Comparison of ENCODE assay signal across 24 mouse cellular contexts in genomic region chr15:85141290-85141689, GRCm38 (mm10). TPM values are rescaled to one million over a fixed set of nuclear protein-coding genes. Genes with fewer than 3 reads are reported as not detected.
DNase-seq lines count a peak whose midpoint lies in the region; ATAC-seq and TF ChIP-seq lines count a peak whose summit lies in the region.
"Had no signal": no experiment of that assay in that cellular context is flagged by ENCODE, and none has a peak within 500 bp of the region (broad histone marks: within the 10 kb centered on the region; RNA-seq: fewer than 3 reads in every experiment).

No protein-coding gene starts in this region.

- H3K9ac ChIP-seq in intestine, embryonic 14.5 days (ENCODE audit: low read length): no peak overlapping the region
- H3K9ac ChIP-seq in intestine, embryonic 15.5 days: no peak overlapping the region
- no peak overlapping the region for H3K9ac ChIP-seq in midbrain, embryonic 11.5 days (ENCODE audit: low read length)
- no peak overlapping the region for H3K9ac ChIP-seq in midbrain, postnatal 0 days (replicated peaks; ENCODE audit: low read length, poor library complexity, severe bottlenecking)
- H3K9ac ChIP-seq: embryonic facial prominence, embryonic 12.5 days; forebrain, embryonic 13.5 days; forebrain, embryonic 15.5 days had no signal

- no peak overlapping the region for H3K27ac ChIP-seq in intestine, embryonic 14.5 days (ENCODE audit: low read depth)
- H3K27ac ChIP-seq in intestine, embryonic 15.5 days: no peak overlapping the region
- H3K27ac ChIP-seq in midbrain, embryonic 11.5 days (ENCODE audit: low read depth, low read length): no peak overlapping the region
- no peak overlapping the region for H3K27ac ChIP-seq in midbrain, postnatal 0 days (ENCODE audit: low read depth, low read length)
- H3K27ac ChIP-seq: embryonic facial prominence, embryonic 10.5 days; embryonic facial prominence, embryonic 12.5 days; forebrain, embryonic 13.5 days; forebrain, embryonic 15.5 days had no signal

- no peak overlapping the region for H3K4me3 ChIP-seq in intestine, embryonic 14.5 days (ENCODE audit: low read depth, low read length)
- H3K4me3 ChIP-seq in intestine, embryonic 15.5 days (replicated peaks): no peak overlapping the region
- no peak overlapping the region for H3K4me3 ChIP-seq in midbrain, embryonic 11.5 days (ENCODE audit: low read depth, low read length)
- H3K4me3 ChIP-seq in midbrain, postnatal 0 days (ENCODE audit: low read depth, low read length): no peak overlapping the region
- H3K4me3 ChIP-seq: embryonic facial prominence, embryonic 10.5 days; embryonic facial prominence, embryonic 12.5 days; forebrain, embryonic 13.5 days; forebrain, embryonic 15.5 days had no signal

- no peaks in the 10 kb centered on the region for H3K9me3 ChIP-seq in intestine, embryonic 14.5 days (ENCODE audit: control insufficient read depth, low read length)
- H3K9me3 ChIP-seq in intestine, embryonic 15.5 days: no peaks in the 10 kb centered on the region
- H3K9me3 ChIP-seq in midbrain, embryonic 11.5 days (ENCODE audit: control insufficient read depth, low read length): no peaks in the 10 kb centered on the region
- no peaks in the 10 kb centered on the region for H3K9me3 ChIP-seq in midbrain, postnatal 0 days (ENCODE audit: low read length)
- H3K9me3 ChIP-seq: embryonic facial prominence, embryonic 10.5 days; embryonic facial prominence, embryonic 12.5 days; forebrain, embryonic 13.5 days; forebrain, embryonic 15.5 days had no signal

- no peak overlapping the region for H3K4me2 ChIP-seq in intestine, embryonic 14.5 days (ENCODE audit: low read length)
- H3K4me2 ChIP-seq in intestine, embryonic 15.5 days (replicated peaks): no peak overlapping the region
- H3K4me2 ChIP-seq in midbrain, embryonic 11.5 days: no peak overlapping the region
- H3K4me2 ChIP-seq in midbrain, postnatal 0 days (ENCODE audit: low read depth, low read length, poor library complexity, severe bottlenecking): no peak overlapping the region
- H3K4me2 ChIP-seq: embryonic facial prominence, embryonic 12.5 days; forebrain, embryonic 13.5 days; forebrain, embryonic 15.5 days had no signal

- no peaks in the 10 kb centered on the region for H3K4me1 ChIP-seq in intestine, embryonic 14.5 days (replicated peaks; ENCODE audit: control insufficient read depth, insufficient read depth, low read length)
- H3K4me1 ChIP-seq in intestine, embryonic 15.5 days (replicated peaks): no peaks in the 10 kb centered on the region
- H3K4me1 ChIP-seq in midbrain, embryonic 11.5 days (ENCODE audit: control insufficient read depth, insufficient read depth, low read length): no peaks in the 10 kb centered on the region
- no peaks in the 10 kb centered on the region for H3K4me1 ChIP-seq in midbrain, postnatal 0 days (ENCODE audit: insufficient read depth, low read length)
- H3K4me1 ChIP-seq: embryonic facial prominence, embryonic 12.5 days; forebrain, embryonic 13.5 days; forebrain, embryonic 15.5 days had no signal

- DNase-seq in intestine, embryonic 14.5 days (ENCODE audit: low spot score): peak; percentile 31
- DNase-seq in midbrain, embryonic 11.5 days (ENCODE audit: low spot score, missing footprints): peak; percentile 51
- no peak for DNase-seq in midbrain, postnatal 0 days (ENCODE audit: low spot score)
- peak; percentile 0 for DNase-seq in yolk sac, embryonic 10.5 days (ENCODE audit: low spot score)
- DNase-seq: adrenal gland, adult 8-10 months; adrenal gland, postnatal 14 days; adrenal gland, postnatal 36 days; B cell, adult 2 months; cerebellum, adult 11-12 months; cerebellum, adult 2 months; cerebellum, adult 9-10 months; cerebellum, postnatal 10 days; cerebellum, postnatal 25 days had no signal

- ATAC-seq in intestine, embryonic 14.5 days (replicated peaks; ENCODE audit: low FRiP score, low TSS enrichment, low read depth): no peak
- no peak for ATAC-seq in intestine, embryonic 15.5 days
- ATAC-seq in midbrain, embryonic 11.5 days (ENCODE audit: low FRiP score): no peak
- no peak for ATAC-seq in midbrain, postnatal 0 days (ENCODE audit: low FRiP score)
- ATAC-seq: activated CD4-positive, CD25-positive, alpha-beta regulatory T cell, adult 4 months; CD4-positive, CD25-positive, alpha-beta regulatory T cell, adult 4 months; forebrain, embryonic 13.5 days; forebrain, embryonic 15.5 days; Patski had no signal

- no peak for TF ChIP-seq CTCF in midbrain, postnatal 0 days (IDR thresholded peaks at IDR 0.05)

- H3K36me3 ChIP-seq in intestine, embryonic 14.5 days (ENCODE audit: control insufficient read depth, insufficient read depth, low read length): no peaks in the 10 kb centered on the region
- H3K36me3 ChIP-seq in intestine, embryonic 15.5 days: no peaks in the 10 kb centered on the region
- H3K36me3 ChIP-seq in midbrain, embryonic 11.5 days (ENCODE audit: control insufficient read depth, insufficient read depth, low read length): no peaks in the 10 kb centered on the region
- no peaks in the 10 kb centered on the region for H3K36me3 ChIP-seq in midbrain, postnatal 0 days (ENCODE audit: insufficient read depth, low read length)
- H3K36me3 ChIP-seq: embryonic facial prominence, embryonic 10.5 days; embryonic facial prominence, embryonic 12.5 days; forebrain, embryonic 15.5 days; G1E had no signal

- no peaks in the 10 kb centered on the region for H3K27me3 ChIP-seq in intestine, embryonic 14.5 days (replicated peaks; ENCODE audit: control insufficient read depth, insufficient read depth, low read length)
- no peaks in the 10 kb centered on the region for H3K27me3 ChIP-seq in intestine, embryonic 15.5 days (replicated peaks)
- no peaks in the 10 kb centered on the region for H3K27me3 ChIP-seq in midbrain, embryonic 11.5 days (ENCODE audit: control insufficient read depth, insufficient read depth, low read length)
- H3K27me3 ChIP-seq in midbrain, postnatal 0 days (ENCODE audit: insufficient read depth, low read length): no peaks in the 10 kb centered on the region
- H3K27me3 ChIP-seq: embryonic facial prominence, embryonic 12.5 days; forebrain, embryonic 13.5 days; forebrain, embryonic 15.5 days had no signal

- WGBS in intestine, embryonic 14.5 days: 85% methylated on average over 10 of the region's 10 CpGs
- 91% methylated on average over 10 of the region's 10 CpGs for WGBS in intestine, embryonic 15.5 days
- WGBS in midbrain, embryonic 11.5 days: 92% methylated on average over 10 of the region's 10 CpGs
- WGBS in midbrain, postnatal 0 days: 90% methylated on average over 10 of the region's 10 CpGs

RNA-seq across cellular contexts. Expression of gene Ribc2, which starts 9.4 kb away (rescaled TPM):
- polyA plus RNA-seq in intestine, embryonic 14.5 days (2014; fragmentation: Nextera tagmentation; extraction: Ambion mirVana): 0.20 and 0.40 TPM in 2 replicates
- polyA plus RNA-seq in intestine, embryonic 15.5 days (2015; fragmentation: Nextera tagmentation; extraction: Ambion mirVana): 0.08 and 0.19 TPM in 2 replicates
- 0.44 and 0.82 TPM in 2 replicates for polyA plus RNA-seq in midbrain, embryonic 11.5 days (2014; fragmentation: Nextera tagmentation; extraction: Ambion mirVana)
- 0.77 TPM in 1 of 2 replicates, not detected in the other for total RNA-seq in midbrain, postnatal 0 days (2014; rRNA removed)
- polyA plus RNA-seq in midbrain, postnatal 0 days (2015; fragmentation: Nextera tagmentation; extraction: Ambion mirVana): 0.80 and 0.93 TPM in 2 replicates
- total RNA-seq: adrenal gland, adult 18-20 months; adrenal gland, postnatal 14 days; adrenal gland, postnatal 36 days; CH12.LX; G1E had no signal
- polyA plus RNA-seq: activated CD4-positive, CD25-positive, alpha-beta regulatory T cell, adult 4 months; CD4-positive, CD25-positive, alpha-beta regulatory T cell, adult 4 months; G1E; Patski had no signal

RNA-seq across cellular contexts. Expression of gene Smc1b, which starts 9.5 kb away (rescaled TPM):
- polyA plus RNA-seq in intestine, embryonic 14.5 days (2014; fragmentation: Nextera tagmentation; extraction: Ambion mirVana): 0.22 and 0.23 TPM in 2 replicates
- 0.11 and 0.21 TPM in 2 replicates for polyA plus RNA-seq in intestine, embryonic 15.5 days (2015; fragmentation: Nextera tagmentation; extraction: Ambion mirVana)
- 0.11 and 0.34 TPM in 2 replicates for polyA plus RNA-seq in midbrain, embryonic 11.5 days (2014; fragmentation: Nextera tagmentation; extraction: Ambion mirVana)
- 0.60 and 0.66 TPM in 2 replicates for total RNA-seq in midbrain, postnatal 0 days (2014; rRNA removed)
- 0.18 and 0.39 TPM in 2 replicates for polyA plus RNA-seq in midbrain, postnatal 0 days (2015; fragmentation: Nextera tagmentation; extraction: Ambion mirVana)
- total RNA-seq: adrenal gland, adult 18-20 months; adrenal gland, adult 8-10 months; CH12.LX had no signal
- polyA plus RNA-seq: activated CD4-positive, CD25-positive, alpha-beta regulatory T cell, adult 4 months; G1E had no signal
